Mouse (Mus musculus): Measurements from ENCODE around the gene Rbms1. TPM values are rescaled to one million over a fixed set of nuclear protein-coding genes. Genes with fewer than 3 reads are reported as not detected.

Rbms1 gene
- polyA plus RNA-seq, 1 experiment = 42.9 TPM

DNA sequence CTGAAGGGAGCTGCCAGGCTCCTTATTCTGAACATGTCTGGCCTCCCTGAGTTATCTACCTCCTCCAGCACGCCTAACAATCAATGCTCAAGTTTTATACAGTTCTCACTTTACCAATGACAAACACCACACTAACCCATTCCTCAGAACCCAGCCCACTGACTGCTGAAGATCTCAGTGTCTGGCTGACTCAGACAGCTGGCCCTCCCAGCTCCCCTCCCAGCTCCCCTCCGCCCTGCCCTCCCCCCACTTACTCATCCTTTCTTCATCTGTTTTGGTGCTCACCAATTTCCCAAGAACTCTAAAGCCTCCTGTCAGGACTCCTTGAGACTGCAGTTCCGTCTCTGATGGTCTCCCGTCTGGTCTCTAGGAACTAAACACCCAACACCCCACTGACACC lies 92.5 kb downstream of the Rbms1 start:
- H3K4me3 ChIP-seq (ENCODE audit: insufficient read depth, poor library complexity, severe bottlenecking) = no peak overlapping the region
- no peaks in the 10 kb centered on the region for H3K27me3 ChIP-seq (ENCODE audit: control insufficient read depth, insufficient read depth, insufficient read length)
- peak overlapping the region; percentile 6 for H3ac ChIP-seq (ENCODE audit: control insufficient read depth, insufficient read length, low read depth)
- H3K79me3 ChIP-seq (ENCODE audit: low read depth) = peaks cover 97% of the 10 kb centered on the region
- peaks cover 29% of the 10 kb centered on the region for H3K36me3 ChIP-seq (ENCODE audit: control insufficient read depth, insufficient read depth)
- TF ChIP-seq CEBPB (IDR thresholded peaks at IDR 0.05; ENCODE audit: low read depth) (no peak), USF1 (IDR thresholded peaks at IDR 0.05; ENCODE audit: low read depth) (no peak), MYOD1 (IDR thresholded peaks at IDR 0.05; ENCODE audit: control insufficient read depth, insufficient read length, low read depth) (peak; percentile 56)
- H3K79me2 ChIP-seq (ENCODE audit: control insufficient read depth, insufficient read depth) = peaks cover 100% of the 10 kb centered on the region

DNA sequence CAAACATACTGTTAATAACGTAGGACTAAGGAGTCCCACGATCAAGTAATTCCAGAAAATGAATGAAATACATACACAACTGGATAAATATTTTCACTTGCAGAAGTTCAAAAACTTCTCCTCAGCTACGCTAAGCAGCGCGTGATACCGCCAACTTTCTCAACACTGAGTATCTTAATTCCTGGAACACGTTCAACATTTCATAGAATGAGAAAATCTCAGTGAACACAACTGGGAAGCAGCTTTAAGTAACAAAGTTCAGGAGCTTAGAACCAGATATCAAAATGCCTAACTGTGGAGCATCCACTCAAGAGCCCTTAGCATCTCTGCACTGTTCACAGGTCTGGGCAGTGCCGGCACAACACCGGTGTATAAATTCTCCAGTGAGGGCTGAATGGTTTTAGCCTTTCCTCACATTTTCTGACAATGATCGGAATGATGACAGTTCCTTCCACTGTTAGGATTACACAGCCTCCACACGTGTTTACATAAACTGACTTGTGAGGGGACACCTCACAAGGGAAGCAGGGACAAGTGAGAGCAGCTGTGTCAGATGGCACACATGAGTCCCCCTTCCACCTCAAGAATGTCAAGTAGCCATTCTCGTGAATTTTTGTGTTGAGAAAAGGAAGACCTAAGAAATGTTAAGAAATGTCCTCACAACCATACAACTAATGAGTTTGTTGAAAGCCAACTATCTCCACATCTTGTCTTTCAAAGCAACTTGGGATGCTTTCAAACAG lies 93.8 kb downstream of the Rbms1 start:
- H3K79me2 ChIP-seq (ENCODE audit: control insufficient read depth, insufficient read depth) = peaks cover 100% of the 10 kb centered on the region
- TF ChIP-seq MYOD1 (IDR thresholded peaks at IDR 0.05; ENCODE audit: control insufficient read depth, insufficient read length, low read depth) (no peak), CEBPB (IDR thresholded peaks at IDR 0.05; ENCODE audit: low read depth) (no peak), MAX (IDR thresholded peaks at IDR 0.05) (no peak), CTCF (IDR thresholded peaks at IDR 0.05; ENCODE audit: control insufficient read depth, insufficient read depth, insufficient read length) (no peak), FOSL1 (IDR thresholded peaks at IDR 0.05; ENCODE audit: insufficient read depth, low read length, poor library complexity, severe bottlenecking) (no peak), USF1 (IDR thresholded peaks at IDR 0.05; ENCODE audit: low read depth) (no peak), MYOG (IDR thresholded peaks at IDR 0.05; ENCODE audit: control insufficient read depth, extremely low read depth, insufficient read length) (no peak)
- no peaks in the 10 kb centered on the region for H3K27me3 ChIP-seq (ENCODE audit: control insufficient read depth, insufficient read depth, insufficient read length)
- peaks cover 29% of the 10 kb centered on the region for H3K36me3 ChIP-seq (ENCODE audit: control insufficient read depth, insufficient read depth)
- no peak overlapping the region for H3ac ChIP-seq (ENCODE audit: control insufficient read depth, insufficient read length, low read depth)
- no peak overlapping the region for H3K4me3 ChIP-seq (ENCODE audit: insufficient read depth, poor library complexity, severe bottlenecking)
- peaks cover 97% of the 10 kb centered on the region for H3K79me3 ChIP-seq (ENCODE audit: low read depth)

DNA sequence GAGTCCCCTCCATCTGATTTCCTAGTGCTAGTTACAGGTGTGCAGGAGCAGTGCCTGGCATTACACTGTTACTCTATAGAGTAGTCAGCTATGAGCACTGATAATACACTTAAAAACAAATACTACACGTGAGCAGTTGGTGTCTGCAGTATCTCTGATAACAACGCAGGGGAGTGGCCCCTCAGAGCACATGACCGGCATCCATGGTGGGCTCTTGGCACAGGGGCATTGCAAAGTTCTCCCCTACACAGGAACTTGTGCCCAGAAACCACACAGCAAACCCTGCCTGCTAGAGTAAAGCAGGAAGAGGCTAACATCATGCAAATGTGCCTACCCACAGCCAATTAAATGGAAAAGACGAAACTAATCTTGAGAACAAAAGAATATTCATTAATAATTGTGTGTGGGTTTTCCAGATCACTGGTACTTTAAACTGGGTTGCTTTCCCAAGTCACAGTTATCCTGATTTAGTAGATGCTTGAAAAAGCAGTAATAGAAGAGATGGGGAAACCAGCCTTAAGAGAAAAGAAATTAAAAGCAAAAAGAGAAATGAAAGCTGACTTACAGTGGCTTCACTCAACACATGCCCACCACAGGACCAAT lies 94.8 kb downstream of the Rbms1 start:
- Histone ChIP-seq H3K27me3 (ENCODE audit: control insufficient read depth, insufficient read depth, insufficient read length) (no peaks in the 10 kb centered on the region), H3ac (ENCODE audit: control insufficient read depth, insufficient read length, low read depth) (no peak overlapping the region), H3K79me3 (ENCODE audit: low read depth) (peaks cover 97% of the 10 kb centered on the region), H3K4me3 (ENCODE audit: insufficient read depth, poor library complexity, severe bottlenecking) (no peak overlapping the region), H3K79me2 (ENCODE audit: control insufficient read depth, insufficient read depth) (peaks cover 100% of the 10 kb centered on the region), H3K36me3 (ENCODE audit: control insufficient read depth, insufficient read depth) (peaks cover 23% of the 10 kb centered on the region)
- TF ChIP-seq MAX (IDR thresholded peaks at IDR 0.05) (no peak), MYOD1 (IDR thresholded peaks at IDR 0.05; ENCODE audit: control insufficient read depth, insufficient read length, low read depth) (no peak), USF1 (IDR thresholded peaks at IDR 0.05; ENCODE audit: low read depth) (no peak), CTCF (IDR thresholded peaks at IDR 0.05; ENCODE audit: control insufficient read depth, insufficient read depth, insufficient read length) (no peak)

DNA sequence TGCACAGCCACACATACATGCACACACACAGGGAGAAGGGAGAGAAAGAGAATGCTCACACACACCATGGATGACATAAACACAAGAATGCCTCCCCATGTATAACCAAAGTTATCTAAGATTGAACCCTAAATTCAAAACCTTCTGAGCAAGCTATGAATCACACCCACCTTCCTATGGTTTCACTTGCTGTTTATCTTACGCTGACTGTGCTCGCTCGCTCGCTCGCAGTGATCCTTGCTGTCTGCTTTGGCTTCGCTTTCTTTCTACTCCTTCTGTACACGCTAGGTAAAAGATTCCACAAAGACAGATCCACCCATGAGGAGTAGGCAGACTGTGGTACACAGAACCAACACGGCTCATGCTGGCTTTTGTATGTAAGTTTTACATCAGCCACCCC lies 95.7 kb downstream of the Rbms1 start:
- H3K27me3 ChIP-seq (ENCODE audit: control insufficient read depth, insufficient read depth, insufficient read length) = no peaks in the 10 kb centered on the region
- no peak for TF ChIP-seq FOSL1 (IDR thresholded peaks at IDR 0.05; ENCODE audit: insufficient read depth, low read length, poor library complexity, severe bottlenecking)
- TF ChIP-seq CTCF (IDR thresholded peaks at IDR 0.05; ENCODE audit: control insufficient read depth, insufficient read depth, insufficient read length) = no peak
- no peak for TF ChIP-seq USF1 (IDR thresholded peaks at IDR 0.05; ENCODE audit: low read depth)
- TF ChIP-seq CEBPB (IDR thresholded peaks at IDR 0.05; ENCODE audit: low read depth) = no peak
- no peak for TF ChIP-seq MAX (IDR thresholded peaks at IDR 0.05)
- no peak for TF ChIP-seq MYOG (IDR thresholded peaks at IDR 0.05; ENCODE audit: control insufficient read depth, extremely low read depth, insufficient read length)
- TF ChIP-seq MYOD1 (IDR thresholded peaks at IDR 0.05; ENCODE audit: control insufficient read depth, insufficient read length, low read depth) = no peak
- peaks cover 96% of the 10 kb centered on the region for H3K79me3 ChIP-seq (ENCODE audit: low read depth)
- H3K36me3 ChIP-seq (ENCODE audit: control insufficient read depth, insufficient read depth) = peaks cover 21% of the 10 kb centered on the region
- no peak overlapping the region for H3ac ChIP-seq (ENCODE audit: control insufficient read depth, insufficient read length, low read depth)
- H3K4me3 ChIP-seq (ENCODE audit: insufficient read depth, poor library complexity, severe bottlenecking) = no peak overlapping the region
- peaks cover 100% of the 10 kb centered on the region for H3K79me2 ChIP-seq (ENCODE audit: control insufficient read depth, insufficient read depth)

DNA sequence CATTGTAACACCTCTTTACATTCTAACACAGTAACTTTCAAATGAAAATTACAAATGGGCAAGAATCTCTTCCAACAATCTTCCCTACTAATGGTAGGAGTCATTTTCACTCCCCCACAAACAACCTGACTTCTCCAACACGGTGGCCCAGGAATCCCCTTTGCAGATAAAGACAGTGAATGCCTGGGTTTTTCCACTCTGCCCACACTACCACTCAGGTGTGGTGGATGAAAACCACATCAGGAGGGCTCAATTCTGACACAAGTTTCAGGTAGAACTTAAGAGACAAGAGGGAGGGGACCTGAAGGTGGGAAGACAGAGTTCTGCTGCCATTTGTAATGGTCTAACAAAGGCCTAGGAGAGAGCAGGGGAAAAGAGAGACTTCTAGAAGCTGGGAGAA lies 97.1 kb downstream of the Rbms1 start:
- TF ChIP-seq CTCF (IDR thresholded peaks at IDR 0.05; ENCODE audit: control insufficient read depth, insufficient read depth, insufficient read length) (no peak), MAX (IDR thresholded peaks at IDR 0.05) (no peak), MYOD1 (IDR thresholded peaks at IDR 0.05; ENCODE audit: control insufficient read depth, insufficient read length, low read depth) (no peak), MYOG (IDR thresholded peaks at IDR 0.05; ENCODE audit: control insufficient read depth, extremely low read depth, insufficient read length) (no peak), FOSL1 (IDR thresholded peaks at IDR 0.05; ENCODE audit: insufficient read depth, low read length, poor library complexity, severe bottlenecking) (no peak), USF1 (IDR thresholded peaks at IDR 0.05; ENCODE audit: low read depth) (no peak), CEBPB (IDR thresholded peaks at IDR 0.05; ENCODE audit: low read depth) (no peak)
- peaks cover 29% of the 10 kb centered on the region for H3K36me3 ChIP-seq (ENCODE audit: control insufficient read depth, insufficient read depth)
- H3K79me2 ChIP-seq (ENCODE audit: control insufficient read depth, insufficient read depth) = peaks cover 100% of the 10 kb centered on the region
- no peak overlapping the region for H3ac ChIP-seq (ENCODE audit: control insufficient read depth, insufficient read length, low read depth)
- H3K79me3 ChIP-seq (ENCODE audit: low read depth) = peaks cover 99% of the 10 kb centered on the region
- H3K27me3 ChIP-seq (ENCODE audit: control insufficient read depth, insufficient read depth, insufficient read length) = no peaks in the 10 kb centered on the region
- H3K4me3 ChIP-seq (ENCODE audit: insufficient read depth, poor library complexity, severe bottlenecking) = no peak overlapping the region

DNA sequence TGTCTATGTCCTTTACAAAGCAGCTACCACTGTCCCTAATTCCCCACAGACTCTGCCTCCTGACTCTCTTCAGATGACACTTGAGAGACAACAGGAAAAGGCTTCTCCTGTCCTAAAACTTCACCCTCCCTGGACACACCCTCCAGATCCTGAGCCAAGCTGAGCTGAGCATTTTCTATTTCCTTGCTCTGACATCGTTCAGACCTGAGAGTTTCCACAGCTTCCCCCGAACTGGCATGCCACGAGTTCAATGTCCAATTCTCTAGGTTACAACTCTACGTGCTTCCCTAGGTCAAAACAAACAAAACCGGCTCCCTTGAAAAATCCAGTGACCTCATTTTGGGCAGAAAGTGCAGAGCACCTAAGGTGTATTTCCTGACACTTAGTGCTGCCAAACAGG lies 98.0 kb downstream of the Rbms1 start:
- Histone ChIP-seq H3K79me2 (ENCODE audit: control insufficient read depth, insufficient read depth) (peaks cover 100% of the 10 kb centered on the region), H3ac (ENCODE audit: control insufficient read depth, insufficient read length, low read depth) (no peak overlapping the region), H3K79me3 (ENCODE audit: low read depth) (peaks cover 99% of the 10 kb centered on the region), H3K4me3 (ENCODE audit: insufficient read depth, poor library complexity, severe bottlenecking) (no peak overlapping the region), H3K36me3 (ENCODE audit: control insufficient read depth, insufficient read depth) (peaks cover 31% of the 10 kb centered on the region), H3K27me3 (ENCODE audit: control insufficient read depth, insufficient read depth, insufficient read length) (no peaks in the 10 kb centered on the region)
- TF ChIP-seq CEBPB (IDR thresholded peaks at IDR 0.05; ENCODE audit: low read depth) (no peak), CTCF (IDR thresholded peaks at IDR 0.05; ENCODE audit: control insufficient read depth, insufficient read depth, insufficient read length) (no peak), MYOG (IDR thresholded peaks at IDR 0.05; ENCODE audit: control insufficient read depth, extremely low read depth, insufficient read length) (no peak), MAX (IDR thresholded peaks at IDR 0.05) (no peak), USF1 (IDR thresholded peaks at IDR 0.05; ENCODE audit: low read depth) (no peak), FOSL1 (IDR thresholded peaks at IDR 0.05; ENCODE audit: insufficient read depth, low read length, poor library complexity, severe bottlenecking) (no peak), MYOD1 (IDR thresholded peaks at IDR 0.05; ENCODE audit: control insufficient read depth, insufficient read length, low read depth) (no peak)

All from C2C12 (cell line).